Mouse (Mus musculus): ENCODE results near the gene Cntfr. TPM values are rescaled to one million over a fixed set of nuclear protein-coding genes. Genes with fewer than 3 reads are reported as not detected.
A peak's percentile ranks its signal among the peaks of the same experiment; 100 is the strongest.

The Cntfr gene
- polyA plus RNA-seq, 1 experiment, result 3.7 TPM

GRCm38 (mm10) chr4:41663614-41664013, 33.3 kb downstream of the Cntfr start:
- no peak overlapping the region for H3K27ac ChIP-seq (ENCODE audit: control insufficient read depth, insufficient read depth, low read depth, low read length)
- H3K4me3 ChIP-seq (ENCODE audit: control insufficient read depth, low read depth, low read length), result no peak overlapping the region
- peaks cover 3% of the 10 kb centered on the region for H3K4me1 ChIP-seq (ENCODE audit: control insufficient read depth, insufficient read depth, low read length)
- no peaks in the 10 kb centered on the region for H3K27me3 ChIP-seq (ENCODE audit: control insufficient read depth, insufficient read depth, low read length)
- no peaks in the 10 kb centered on the region for H3K36me3 ChIP-seq (ENCODE audit: control insufficient read depth, insufficient read depth, low read length)
- no peak for TF ChIP-seq CTCF (IDR thresholded peaks at IDR 0.05; ENCODE audit: control insufficient read depth, insufficient read depth, insufficient replicate concordance, low read depth, low read length)
- no peak for TF ChIP-seq POLR2A (IDR thresholded peaks at IDR 0.05; ENCODE audit: control insufficient read depth, low read depth, low read length)

- TF ChIP-seq CTCF (IDR thresholded peaks at IDR 0.05; ENCODE audit: control insufficient read depth, insufficient read depth, insufficient replicate concordance, low read depth, low read length) (no peak), POLR2A (IDR thresholded peaks at IDR 0.05; ENCODE audit: control insufficient read depth, low read depth, low read length) (no peak)
- H3K36me3 ChIP-seq (ENCODE audit: control insufficient read depth, insufficient read depth, low read length), result no peaks in the 10 kb centered on the region
- no peaks in the 10 kb centered on the region for H3K27me3 ChIP-seq (ENCODE audit: control insufficient read depth, insufficient read depth, low read length)
Measured at GRCm38 (mm10) chr4:41662723-41663122, 34.2 kb downstream of the Cntfr start.

GRCm38 (mm10) chr4:41660851-41661430, 35.9 kb downstream of the Cntfr start:
- Histone ChIP-seq H3K36me3 (ENCODE audit: control insufficient read depth, insufficient read depth, low read length) (no peaks in the 10 kb centered on the region), H3K4me1 (ENCODE audit: control insufficient read depth, insufficient read depth, low read length) (peaks cover 7% of the 10 kb centered on the region), H3K27ac (ENCODE audit: control insufficient read depth, insufficient read depth, low read depth, low read length) (no peak overlapping the region), H3K4me3 (ENCODE audit: control insufficient read depth, low read depth, low read length) (no peak overlapping the region), H3K27me3 (ENCODE audit: control insufficient read depth, insufficient read depth, low read length) (no peaks in the 10 kb centered on the region)
- TF ChIP-seq POLR2A (IDR thresholded peaks at IDR 0.05; ENCODE audit: control insufficient read depth, low read depth, low read length) (no peak), CTCF (IDR thresholded peaks at IDR 0.05; ENCODE audit: control insufficient read depth, insufficient read depth, insufficient replicate concordance, low read depth, low read length) (no peak)

More at GRCm38 (mm10) chr4:41662723-41663122, 34.2 kb downstream of the Cntfr start:
- no peak overlapping the region for H3K27ac ChIP-seq (ENCODE audit: control insufficient read depth, insufficient read depth, low read depth, low read length)
- no peak overlapping the region for H3K4me3 ChIP-seq (ENCODE audit: control insufficient read depth, low read depth, low read length)
- peaks cover 7% of the 10 kb centered on the region for H3K4me1 ChIP-seq (ENCODE audit: control insufficient read depth, insufficient read depth, low read length)

- H3K4me3 ChIP-seq (ENCODE audit: control insufficient read depth, low read depth, low read length), result no peak overlapping the region
- H3K4me1 ChIP-seq (ENCODE audit: control insufficient read depth, insufficient read depth, low read length), result peaks cover 7% of the 10 kb centered on the region; the same call in 1 of the 2 replicates
- H3K27me3 ChIP-seq (ENCODE audit: control insufficient read depth, insufficient read depth, low read length), result no peaks in the 10 kb centered on the region
- H3K27ac ChIP-seq (ENCODE audit: control insufficient read depth, insufficient read depth, low read depth, low read length), result no peak overlapping the region
- H3K36me3 ChIP-seq (ENCODE audit: control insufficient read depth, insufficient read depth, low read length), result no peaks in the 10 kb centered on the region
- TF ChIP-seq CTCF (IDR thresholded peaks at IDR 0.05; ENCODE audit: control insufficient read depth, insufficient read depth, insufficient replicate concordance, low read depth, low read length), result no peak
- no peak for TF ChIP-seq POLR2A (IDR thresholded peaks at IDR 0.05; ENCODE audit: control insufficient read depth, low read depth, low read length)
Measured at GRCm38 (mm10) chr4:41659556-41659955, 37.3 kb downstream of the Cntfr start.

GRCm38 (mm10) chr4:41658566-41659384, 38.1 kb downstream of the Cntfr start:
- Histone ChIP-seq H3K27me3 (ENCODE audit: control insufficient read depth, insufficient read depth, low read length) (no peaks in the 10 kb centered on the region), H3K4me3 (ENCODE audit: control insufficient read depth, low read depth, low read length) (no peak overlapping the region), H3K36me3 (ENCODE audit: control insufficient read depth, insufficient read depth, low read length) (no peaks in the 10 kb centered on the region), H3K27ac (ENCODE audit: control insufficient read depth, insufficient read depth, low read depth, low read length) (no peak overlapping the region), H3K4me1 (ENCODE audit: control insufficient read depth, insufficient read depth, low read length) (peaks cover 7% of the 10 kb centered on the region; the same call in 1 of the 2 replicates)
- TF ChIP-seq POLR2A (IDR thresholded peaks at IDR 0.05; ENCODE audit: control insufficient read depth, low read depth, low read length), result no peak
- TF ChIP-seq CTCF (IDR thresholded peaks at IDR 0.05; ENCODE audit: control insufficient read depth, insufficient read depth, insufficient replicate concordance, low read depth, low read length), result no peak

GRCm38 (mm10) chr4:41655525-41655924, 41.4 kb downstream of the Cntfr start:
- no peaks in the 10 kb centered on the region for H3K27me3 ChIP-seq (ENCODE audit: control insufficient read depth, insufficient read depth, low read length)
- no peak overlapping the region for H3K27ac ChIP-seq (ENCODE audit: control insufficient read depth, insufficient read depth, low read depth, low read length)
- no peak overlapping the region for H3K4me3 ChIP-seq (ENCODE audit: control insufficient read depth, low read depth, low read length)
- H3K36me3 ChIP-seq (ENCODE audit: control insufficient read depth, insufficient read depth, low read length), result no peaks in the 10 kb centered on the region
- no peak for TF ChIP-seq POLR2A (IDR thresholded peaks at IDR 0.05; ENCODE audit: control insufficient read depth, low read depth, low read length)
- peaks cover 7% of the 10 kb centered on the region; the same call in 1 of the 2 replicates for H3K4me1 ChIP-seq (ENCODE audit: control insufficient read depth, insufficient read depth, low read length)

- Histone ChIP-seq H3K27ac (ENCODE audit: control insufficient read depth, insufficient read depth, low read depth, low read length) (no peak overlapping the region), H3K4me1 (ENCODE audit: control insufficient read depth, insufficient read depth, low read length) (peaks cover 7% of the 10 kb centered on the region; the same call in 1 of the 2 replicates), H3K27me3 (ENCODE audit: control insufficient read depth, insufficient read depth, low read length) (no peaks in the 10 kb centered on the region), H3K4me3 (ENCODE audit: control insufficient read depth, low read depth, low read length) (no peak overlapping the region), H3K36me3 (ENCODE audit: control insufficient read depth, insufficient read depth, low read length) (no peaks in the 10 kb centered on the region)
- TF ChIP-seq POLR2A (IDR thresholded peaks at IDR 0.05; ENCODE audit: control insufficient read depth, low read depth, low read length) (no peak), CTCF (IDR thresholded peaks at IDR 0.05; ENCODE audit: control insufficient read depth, insufficient read depth, insufficient replicate concordance, low read depth, low read length) (peak; percentile 30; the same call in 1 of the 2 replicates)
Measured at GRCm38 (mm10) chr4:41654217-41654616, 42.7 kb downstream of the Cntfr start.
